Mouse (Mus musculus) kidney, postnatal 14 days (tissue): ENCODE data around the gene Zdhhc13.

ENCODE experiments used
- DNase-seq: peaks from one replicate; pipeline ENCODE4 v3.0.0; 2022; ENCODE audit warnings: mixed read lengths

Gene Zdhhc13

DNA sequence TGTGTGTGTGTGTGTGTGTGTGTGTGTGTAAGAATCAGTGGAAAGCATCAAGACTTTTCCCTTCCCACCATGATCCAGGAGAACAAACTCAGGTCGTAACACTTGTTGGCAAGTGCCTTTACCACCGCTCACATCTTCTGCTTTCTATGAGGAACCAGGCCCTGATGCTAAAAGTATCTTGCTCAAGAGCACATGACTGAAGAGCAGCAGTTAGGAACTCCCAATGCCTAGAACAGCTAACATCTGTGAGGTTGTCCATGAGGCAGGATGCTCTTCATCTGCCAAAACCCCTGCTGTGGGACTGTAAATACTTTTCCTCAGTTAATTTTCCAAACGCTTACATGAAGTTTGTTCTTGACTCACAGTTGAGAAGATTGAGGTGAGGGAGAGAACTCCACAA, 455 bp upstream of the Zdhhc13 start:
- no peak for DNase-seq

DNA sequence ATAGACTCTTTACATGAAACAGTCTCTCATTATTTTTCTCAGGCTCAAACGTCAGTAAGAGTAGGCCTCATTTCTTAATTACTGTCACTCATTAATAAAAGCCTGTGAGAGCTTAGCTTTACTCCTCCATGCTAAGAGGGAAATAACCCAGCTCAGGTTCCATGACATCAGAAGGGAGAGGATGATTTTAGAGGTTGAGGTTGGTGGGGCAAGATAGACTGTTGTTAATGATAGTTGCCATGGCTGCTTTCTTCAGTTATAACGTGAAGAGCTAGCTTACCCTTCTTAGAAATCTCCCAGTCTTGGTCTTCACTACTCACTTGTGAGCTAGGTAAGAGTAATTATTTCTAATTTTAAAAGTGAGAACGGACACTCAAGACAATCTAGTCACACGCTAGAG, 1.3 kb downstream of the Zdhhc13 start:
- DNase-seq, result no peak

DNA sequence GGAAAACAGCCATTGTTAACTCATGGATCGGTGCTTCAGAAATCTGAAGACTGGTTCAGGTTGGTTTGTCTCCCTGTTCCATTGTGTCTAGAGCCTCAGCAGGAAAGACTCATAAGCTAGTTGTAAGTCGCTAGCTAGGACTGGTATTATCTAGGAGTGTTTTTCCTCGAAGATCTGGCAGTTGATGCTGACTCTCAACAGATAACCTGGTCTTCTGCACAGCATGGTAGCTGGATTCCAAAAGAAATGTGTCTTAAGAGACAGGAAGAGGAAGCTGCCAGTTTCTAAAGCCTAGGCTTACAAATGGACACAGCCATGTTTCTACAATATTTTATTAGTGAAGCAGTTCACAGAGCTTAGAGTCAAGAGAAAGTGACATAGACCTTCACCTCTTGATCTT, 2.6 kb downstream of the Zdhhc13 start:
- DNase-seq, result no peak

DNA sequence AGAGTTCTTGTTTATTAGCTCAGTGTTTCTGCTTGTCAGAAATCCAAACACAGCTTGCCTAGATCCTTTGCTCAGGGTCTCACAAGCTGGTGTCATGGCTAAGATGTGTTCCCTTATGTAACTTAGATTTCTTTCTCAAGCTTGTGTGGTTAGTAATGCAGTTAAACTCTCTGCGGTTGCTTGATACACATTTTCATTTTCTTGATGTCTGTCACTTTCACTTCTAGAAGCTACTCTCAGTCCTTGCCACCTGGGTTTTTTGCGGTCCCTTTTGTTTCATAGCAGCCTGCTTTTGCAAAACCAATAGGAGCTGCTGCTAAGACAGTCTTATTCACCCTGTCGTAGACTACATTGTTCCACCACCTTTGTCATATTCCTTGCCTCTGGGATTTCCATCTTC, 6.3 kb downstream of the Zdhhc13 start:
- DNase-seq, result no peak

DNA sequence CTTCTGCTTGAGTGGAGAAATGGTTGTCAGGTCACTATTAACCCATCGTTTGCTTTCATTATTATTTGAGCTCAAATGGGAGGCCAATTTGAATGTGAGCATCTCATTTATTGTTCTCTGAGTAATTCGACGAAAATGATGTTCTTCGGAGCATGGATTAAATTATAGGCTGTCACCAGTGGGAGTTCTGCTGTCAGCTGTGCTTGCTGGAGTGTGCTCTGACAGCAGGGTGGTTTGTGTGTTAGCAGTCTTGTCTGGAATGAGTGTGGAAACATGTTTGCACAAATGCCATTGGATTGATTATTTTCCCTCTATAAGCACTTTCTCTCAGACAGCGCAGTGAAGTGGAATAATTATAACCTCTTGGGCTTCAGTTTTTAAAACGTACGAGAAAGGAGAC, 14.6 kb downstream of the Zdhhc13 start:
- DNase-seq, result no peak

DNA sequence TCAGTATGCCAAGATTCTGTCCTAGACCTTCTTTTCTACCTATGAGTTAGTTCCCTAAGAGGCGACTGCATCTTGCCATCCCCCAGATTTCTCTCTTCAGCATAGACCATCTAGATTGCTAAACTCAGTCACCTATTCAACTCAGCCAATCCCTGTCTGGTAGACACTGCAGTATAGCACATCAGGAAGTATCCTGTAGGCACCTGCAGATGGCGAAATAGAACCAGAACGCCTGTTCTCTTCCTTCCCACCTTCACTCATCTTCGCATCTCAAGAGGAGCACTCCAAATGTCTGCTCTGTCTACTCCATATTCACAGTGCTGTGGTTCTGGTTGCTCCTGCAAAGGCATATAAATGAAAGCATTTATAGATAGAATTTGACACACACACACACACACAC, 17.8 kb downstream of the Zdhhc13 start:
- DNase-seq, result no peak

DNA sequence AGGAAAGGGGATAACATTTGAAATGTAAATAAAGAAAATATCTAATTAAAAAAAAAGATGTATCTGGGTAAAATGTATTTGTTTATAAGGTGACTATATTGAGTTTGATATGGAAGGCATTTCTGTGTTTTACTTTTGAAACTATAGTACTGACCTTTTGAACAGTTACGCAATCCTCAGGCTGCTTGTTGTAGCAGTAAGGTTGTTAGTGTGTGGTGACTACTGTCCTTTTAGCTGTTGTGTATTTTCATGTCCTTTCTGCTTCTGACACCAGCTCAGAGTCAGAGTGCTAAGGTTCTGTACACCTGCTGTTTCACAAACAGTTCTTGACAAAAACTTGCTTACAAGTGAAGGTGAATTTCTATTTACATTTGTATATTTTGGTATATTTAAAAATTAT, 21.8 kb downstream of the Zdhhc13 start:
- DNase-seq, result no peak

DNA sequence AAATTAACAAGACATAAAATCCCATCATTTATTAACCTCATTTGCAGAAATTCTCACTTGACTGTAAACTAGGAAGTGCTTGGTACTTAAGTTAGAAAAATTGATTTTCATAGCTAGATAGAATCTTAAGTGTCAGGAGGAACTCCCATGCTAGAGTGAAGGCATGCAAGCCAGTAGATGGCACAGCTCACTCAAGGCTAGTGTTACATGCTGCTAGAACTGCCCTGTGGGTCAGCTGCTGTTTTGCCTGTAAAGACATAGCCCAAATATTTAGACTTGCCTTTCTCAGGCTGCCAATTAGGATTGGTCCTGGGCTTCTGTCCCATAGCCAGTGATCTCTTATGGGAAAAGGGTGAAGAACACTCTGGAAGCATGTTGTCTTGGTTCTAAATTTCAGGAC, 23.6 kb downstream of the Zdhhc13 start:
- DNase-seq, result no peak

DNA sequence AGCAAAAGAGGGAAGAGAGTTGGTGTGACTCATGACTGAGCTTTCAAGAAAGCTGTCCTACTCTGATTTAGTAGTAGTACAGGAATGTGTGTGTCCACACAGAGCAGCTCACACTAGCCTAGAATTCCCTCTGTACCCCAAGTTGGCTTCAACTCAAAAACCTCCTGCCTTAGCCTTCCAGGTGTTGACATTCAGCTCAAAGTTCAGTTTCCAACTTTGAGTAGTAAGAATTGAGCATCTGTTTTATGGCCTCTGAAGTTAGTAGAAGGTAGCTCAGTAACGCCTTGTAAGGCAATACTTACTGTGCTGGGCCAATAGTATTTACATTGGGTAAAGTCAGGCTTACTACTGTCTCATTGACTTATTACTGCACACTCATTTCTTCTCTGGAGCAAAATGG, 24.8 kb downstream of the Zdhhc13 start:
- DNase-seq, result no peak

DNA sequence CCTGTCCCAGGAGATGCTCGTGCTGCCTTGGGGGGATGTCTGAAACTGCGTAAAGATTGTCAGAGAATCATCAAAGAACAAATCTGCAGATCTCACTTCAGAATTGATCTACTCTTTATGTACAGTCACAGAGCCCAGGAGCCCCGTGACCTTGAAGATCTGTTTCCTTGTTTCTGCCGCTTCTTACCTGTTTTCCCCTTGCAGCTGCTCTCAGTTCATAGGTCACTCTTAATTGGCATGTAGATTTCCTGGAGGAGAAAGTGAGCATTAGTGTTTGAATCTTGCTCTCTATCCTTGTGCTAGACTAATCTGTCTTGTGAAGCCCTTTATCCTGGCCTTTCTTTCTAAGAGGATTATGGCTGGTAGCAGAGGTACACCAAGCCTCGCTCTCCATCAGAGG, 32.9 kb downstream of the Zdhhc13 start:
- no peak for DNase-seq

DNA sequence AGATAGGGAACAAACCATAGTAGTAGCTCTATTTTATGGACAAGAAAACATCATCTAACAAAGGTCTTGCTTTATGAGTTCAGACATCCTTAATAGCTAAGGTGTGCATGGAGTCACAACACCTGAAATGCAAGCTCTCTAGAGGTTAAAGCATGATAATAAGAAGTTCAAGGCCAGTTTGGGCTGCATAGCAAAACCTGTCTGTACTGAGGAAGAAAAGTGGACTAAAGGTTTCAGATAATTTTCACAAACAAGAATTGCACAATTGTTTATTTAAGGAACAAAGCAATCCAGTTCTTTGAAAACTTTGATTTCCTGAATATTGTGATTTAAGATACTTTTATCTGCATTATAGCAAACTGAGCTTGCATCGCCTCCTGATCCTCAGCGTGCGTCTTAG, 34.8 kb downstream of the Zdhhc13 start:
- DNase-seq, result no peak

DNA sequence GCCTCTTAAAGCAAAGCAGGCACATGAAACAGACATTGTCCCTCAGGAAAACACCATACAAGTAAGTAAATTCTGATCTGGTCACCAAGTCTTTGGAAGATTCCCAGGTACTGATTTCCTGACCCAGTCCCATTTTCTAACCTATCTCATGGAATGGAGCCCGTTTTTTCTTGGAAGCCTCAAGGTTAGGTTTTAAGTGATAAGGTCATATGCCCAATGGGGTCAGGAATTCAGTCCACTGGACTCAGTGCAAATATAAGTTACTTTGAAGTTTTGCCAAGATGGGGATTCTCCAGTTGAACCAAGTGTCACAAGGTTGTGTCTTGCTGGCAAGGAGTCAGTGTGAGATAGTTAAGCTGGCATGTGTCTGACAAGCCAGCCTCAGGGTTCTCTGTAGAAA, 35.9 kb downstream of the Zdhhc13 start:
- DNase-seq, result no peak

DNA sequence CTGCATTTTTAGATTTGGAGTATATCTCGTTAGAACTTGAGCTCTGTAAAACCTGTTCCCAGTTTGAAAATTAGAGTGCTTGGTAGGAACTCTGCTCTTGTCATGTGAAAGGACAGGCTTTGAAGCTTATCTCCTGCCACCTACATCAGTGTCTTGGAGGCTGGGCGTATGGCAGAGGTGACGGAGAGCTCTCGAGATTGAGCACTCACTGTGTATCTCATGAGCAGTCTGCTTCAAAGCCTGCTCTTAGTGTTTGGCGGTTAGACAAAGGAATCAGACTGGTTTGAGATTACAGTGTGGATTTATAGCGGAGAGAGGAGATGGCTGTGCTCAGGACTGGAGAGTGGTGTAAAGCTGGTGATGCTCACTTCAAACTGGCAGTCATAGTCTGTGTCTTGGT, 36.4 kb downstream of the Zdhhc13 start:
- no peak for DNase-seq

DNA sequence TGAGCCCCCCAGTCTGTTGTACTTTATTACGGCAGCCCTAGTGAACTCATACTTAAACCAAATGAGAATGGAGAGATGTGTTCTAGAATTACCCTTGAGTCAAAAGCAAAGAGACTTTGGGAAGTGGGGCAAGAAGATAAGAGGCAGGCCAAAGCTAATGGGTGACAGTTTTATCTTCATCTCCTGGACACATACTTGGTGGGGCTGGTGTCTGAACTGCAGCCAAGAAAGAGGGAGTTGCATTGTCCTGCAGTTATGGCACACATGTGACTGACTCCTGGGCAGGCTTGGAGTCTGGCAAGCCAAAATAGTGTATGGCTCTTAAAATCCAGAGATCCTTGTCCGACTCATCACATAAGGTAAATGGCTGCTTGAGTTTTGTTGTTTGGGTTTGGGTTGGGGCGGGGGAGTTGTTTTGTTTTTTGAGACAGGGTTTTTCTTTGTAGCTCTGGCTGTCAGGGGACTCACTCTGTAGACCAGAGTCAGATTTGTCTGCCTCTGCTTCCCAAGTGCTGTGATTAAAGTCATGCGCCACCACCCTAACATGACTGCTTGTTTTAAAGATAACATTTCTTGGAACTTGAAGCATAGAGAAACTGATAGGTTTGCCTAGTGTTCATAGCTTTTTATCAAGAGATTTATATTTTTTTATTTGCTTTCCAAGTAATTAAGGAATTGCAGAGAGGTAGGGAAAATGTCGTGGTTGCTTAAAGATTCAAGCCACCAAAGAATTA, 40.5 kb downstream of the Zdhhc13 start:
- DNase-seq, result no peak

DNA sequence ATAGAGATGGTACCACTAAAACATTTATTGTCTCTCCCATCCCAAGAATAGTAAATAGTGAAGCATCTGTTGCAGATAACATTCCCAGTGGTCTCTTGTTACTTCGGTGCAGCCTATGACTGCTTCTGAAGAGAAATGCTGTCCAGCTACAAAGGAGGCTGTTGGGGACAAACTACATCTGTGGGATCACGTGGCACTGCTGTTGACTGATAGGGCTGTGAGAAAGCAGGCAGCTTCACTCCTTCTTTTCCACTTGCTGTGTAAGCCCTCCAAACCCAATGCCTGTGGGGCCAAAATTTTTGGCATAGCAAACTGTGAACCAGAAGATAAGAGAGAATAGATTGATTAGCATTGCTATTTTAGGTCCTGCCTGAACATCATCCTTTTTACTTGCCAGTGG, 41.6 kb downstream of the Zdhhc13 start:
- no peak for DNase-seq

DNA sequence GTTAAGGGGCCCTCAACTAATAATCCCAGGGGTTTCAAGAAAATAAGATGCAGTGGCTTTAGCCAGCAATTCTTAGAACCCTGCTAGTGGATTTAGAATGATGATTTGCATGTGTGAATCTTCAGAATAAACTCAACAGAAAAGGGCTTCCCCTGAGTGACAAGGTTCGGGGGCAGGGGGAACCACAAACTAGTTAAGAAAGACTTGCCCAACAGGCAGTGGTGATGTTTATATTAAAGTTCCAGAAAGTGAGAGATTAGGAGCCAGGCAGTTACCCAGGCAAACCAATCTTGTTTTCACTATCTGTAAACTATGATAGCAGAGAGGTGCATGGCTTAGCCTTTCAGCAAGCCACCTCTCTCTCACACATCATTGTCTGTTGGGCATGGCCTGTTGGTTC, 43.9 kb downstream of the Zdhhc13 start:
- no peak for DNase-seq

DNA sequence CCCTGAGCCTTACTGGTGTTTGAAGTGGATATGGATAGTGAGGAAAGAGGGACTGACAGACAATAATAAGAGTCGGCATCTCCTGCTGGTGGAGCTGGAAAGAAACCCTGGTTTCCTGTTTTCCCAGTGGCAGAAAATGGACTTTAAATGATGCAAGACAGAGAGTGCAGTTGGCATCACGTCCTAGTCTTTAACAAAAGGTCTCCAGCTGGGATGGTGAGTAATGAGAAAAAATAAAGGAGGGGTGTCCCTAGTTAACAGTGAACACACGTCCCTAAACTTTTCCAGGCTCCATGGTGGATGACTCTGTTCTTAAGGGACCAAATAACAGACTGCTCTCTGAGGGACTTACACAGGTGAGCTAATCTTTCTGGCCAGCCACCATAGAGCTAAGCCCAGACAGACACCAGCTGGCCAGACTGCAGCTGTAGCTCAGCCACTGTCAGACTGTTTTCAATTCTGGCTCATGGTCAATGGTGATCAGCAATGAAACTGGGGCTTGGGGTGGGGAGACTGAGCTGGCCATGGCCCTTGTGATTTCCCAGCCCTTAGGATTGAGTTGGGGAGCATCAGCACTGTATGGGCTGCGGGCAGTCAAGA, 45.7 kb downstream of the Zdhhc13 start:
- DNase-seq, result no peak

DNA sequence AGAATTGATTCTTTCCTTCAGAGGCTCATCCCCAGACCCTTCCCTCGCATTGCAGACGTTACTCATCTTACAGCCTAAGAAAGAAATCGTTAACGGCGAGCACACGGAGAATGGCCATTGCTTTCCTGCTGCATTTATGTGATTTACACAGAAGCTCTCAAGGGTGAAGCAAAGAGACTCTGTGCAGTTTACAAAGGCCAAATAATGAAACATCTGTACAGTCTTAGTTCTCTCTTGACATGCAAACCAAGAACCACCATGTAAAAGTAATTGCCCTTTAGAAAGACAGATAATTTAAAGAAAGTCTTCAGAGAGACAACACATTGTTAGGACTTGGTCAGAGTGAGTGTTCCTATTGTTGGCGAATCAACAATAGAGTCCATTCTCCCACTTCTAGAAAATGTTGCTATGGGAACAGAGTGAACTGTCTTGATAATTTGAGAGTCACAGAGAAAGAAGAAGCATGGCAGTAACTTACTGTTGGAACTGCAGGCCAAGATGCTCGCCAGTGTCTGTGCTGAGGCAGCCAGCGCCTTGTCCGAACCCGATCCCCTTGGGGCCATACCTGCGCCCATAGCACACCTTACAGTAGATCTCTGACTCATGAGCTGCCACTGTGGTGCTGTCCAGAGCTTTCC, 46.3 kb downstream of the Zdhhc13 start:
- DNase-seq, result no peak

DNA sequence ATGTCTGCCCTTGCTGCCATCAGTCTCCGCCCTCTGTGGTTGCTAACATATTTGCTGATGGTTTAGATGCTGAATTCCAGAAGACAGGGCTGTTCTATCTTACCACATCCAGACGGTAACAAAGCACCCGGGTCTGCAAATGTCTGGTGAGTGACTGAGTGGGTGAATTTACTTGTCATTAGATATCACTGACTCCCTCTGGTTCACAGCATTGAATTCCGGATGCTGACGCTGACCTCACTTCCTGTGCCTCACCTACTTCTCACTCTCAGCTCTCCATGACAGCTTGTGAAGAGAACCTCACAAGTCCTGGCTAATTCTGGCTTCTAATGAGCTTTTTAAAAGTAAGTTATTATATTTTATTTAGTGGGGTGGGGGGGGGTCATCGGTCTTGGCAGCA, 48.1 kb downstream of the Zdhhc13 start:
- no peak for DNase-seq

DNA sequence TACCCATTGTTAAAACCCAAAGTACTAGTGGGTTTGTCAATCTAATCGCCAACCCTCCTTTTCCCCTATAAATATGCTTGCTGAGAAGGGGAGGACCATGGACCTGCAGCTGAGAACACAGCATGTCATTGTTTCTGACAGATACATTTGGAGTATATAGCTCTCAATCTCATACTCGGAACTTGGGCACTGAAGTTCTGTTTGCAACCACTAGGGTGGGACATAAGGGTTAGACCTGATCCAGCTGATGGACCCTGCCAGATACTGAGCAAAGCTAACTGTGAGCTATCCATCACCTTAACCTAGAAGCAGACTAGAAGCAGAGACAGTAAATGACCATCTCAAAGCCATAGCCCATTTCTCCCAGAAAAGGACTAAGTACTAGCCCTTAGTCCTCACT, 49.6 kb downstream of the Zdhhc13 start:
- DNase-seq, result no peak

DNA sequence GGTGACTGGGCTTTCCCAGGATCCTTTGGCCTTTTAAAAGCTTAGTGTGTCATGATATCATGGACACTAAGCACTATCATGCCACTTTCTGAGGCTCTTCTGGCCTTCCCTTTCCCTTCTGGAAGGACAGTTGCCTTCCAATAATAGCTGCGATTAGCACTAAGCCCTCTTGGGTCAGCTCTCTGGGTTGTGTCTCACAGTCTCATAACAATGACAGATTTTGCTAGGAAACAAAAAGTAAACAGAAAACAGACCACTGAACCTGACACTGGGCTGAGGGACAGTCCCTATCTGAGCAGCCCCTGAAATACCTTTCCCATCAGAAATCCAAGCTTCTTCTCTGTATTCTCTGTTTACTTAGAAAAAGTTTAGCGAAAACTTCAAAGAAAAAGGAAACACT, 51.7 kb downstream of the Zdhhc13 start:
- no peak for DNase-seq

DNA sequence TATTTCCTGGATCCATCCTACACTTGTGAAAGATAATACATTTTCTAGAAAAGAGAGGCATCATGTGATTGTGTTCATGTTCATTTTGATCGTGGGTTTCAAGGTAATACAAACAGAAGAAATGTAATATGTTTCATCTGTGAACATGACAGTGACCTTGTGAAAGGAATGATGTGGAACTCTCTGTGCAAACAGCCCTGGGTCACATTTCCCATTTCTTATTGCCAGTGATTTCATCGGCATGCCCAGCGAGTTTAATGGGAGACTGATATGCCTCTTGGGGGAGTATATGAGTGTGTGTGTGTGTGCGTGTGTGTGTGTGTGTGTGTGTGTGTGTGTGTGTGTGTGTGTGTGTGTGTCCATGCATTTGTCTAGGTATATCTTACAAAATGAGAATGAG, 52.7 kb downstream of the Zdhhc13 start:
- no peak for DNase-seq

DNA sequence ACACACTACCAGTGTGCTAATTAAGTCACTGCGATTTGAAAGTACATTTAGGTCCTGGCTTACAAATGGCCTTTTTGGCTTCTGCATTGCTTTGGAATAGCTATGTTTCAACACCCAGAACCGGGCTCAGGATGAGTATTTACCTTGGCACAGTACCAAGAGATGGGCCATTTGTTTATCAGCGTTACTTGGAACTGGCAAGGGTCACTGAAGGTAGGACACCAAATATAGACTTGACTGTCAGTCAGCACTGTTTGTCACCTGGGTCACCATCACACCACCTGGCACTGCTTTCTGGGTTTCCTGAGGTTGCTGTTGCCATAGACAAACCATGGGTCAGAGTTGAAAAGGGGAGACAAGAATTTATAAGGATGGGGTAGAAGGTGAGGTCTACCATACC, 53.5 kb downstream of the Zdhhc13 start:
- DNase-seq, result no peak

DNA sequence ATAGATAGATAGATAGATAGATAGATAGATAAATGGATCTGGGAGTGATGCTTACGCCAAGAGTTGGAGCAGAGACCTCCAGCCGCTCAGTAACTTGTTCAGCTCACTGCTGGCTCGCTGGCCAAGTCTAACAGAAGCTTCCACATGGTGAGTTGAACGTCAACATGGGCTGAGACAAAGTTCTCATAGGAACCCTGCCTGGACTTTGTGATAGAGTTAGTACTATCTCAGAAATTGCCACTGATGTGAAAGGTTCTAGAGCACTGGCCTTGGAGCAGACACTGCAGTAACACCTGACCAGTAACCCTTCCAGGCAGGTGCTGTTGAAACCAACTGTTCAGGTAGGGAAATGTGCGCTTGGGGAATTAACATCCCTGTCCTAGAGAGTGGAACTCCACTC, 54.7 kb downstream of the Zdhhc13 start:
- no peak for DNase-seq
